Mouse (Mus musculus): Measurements from ENCODE around the gene Lpar5.

- no peak for TF ChIP-seq GATA1 (IDR thresholded peaks at IDR 0.05; ENCODE audit: borderline replicate concordance, low read length)
- no peak for TF ChIP-seq FLI1 (IDR thresholded peaks at IDR 0.05; ENCODE audit: low read length)
Observed at GRCm38 (mm10) chr6:125109371-125109770, 41.7 kb downstream of the Lpar5 start.
